Mouse (Mus musculus): ENCODE data around the gene Sod2. TPM values are rescaled to one million over a fixed set of nuclear protein-coding genes. Genes with fewer than 3 reads are reported as not detected.
"Not testable (repeated sequence)": the region's sequence is repeated elsewhere in the genome, so short reads cannot be mapped to it uniquely, and the experiment has no call there.

Gene Sod2
- polyA plus RNA-seq (2012; rRNA removed) = 40.4 and 105 TPM in 2 replicates
- 135 and 136 TPM in 2 replicates for polyA plus RNA-seq (2014; fragmentation: Nextera tagmentation; extraction: Ambion mirVana)

DNA sequence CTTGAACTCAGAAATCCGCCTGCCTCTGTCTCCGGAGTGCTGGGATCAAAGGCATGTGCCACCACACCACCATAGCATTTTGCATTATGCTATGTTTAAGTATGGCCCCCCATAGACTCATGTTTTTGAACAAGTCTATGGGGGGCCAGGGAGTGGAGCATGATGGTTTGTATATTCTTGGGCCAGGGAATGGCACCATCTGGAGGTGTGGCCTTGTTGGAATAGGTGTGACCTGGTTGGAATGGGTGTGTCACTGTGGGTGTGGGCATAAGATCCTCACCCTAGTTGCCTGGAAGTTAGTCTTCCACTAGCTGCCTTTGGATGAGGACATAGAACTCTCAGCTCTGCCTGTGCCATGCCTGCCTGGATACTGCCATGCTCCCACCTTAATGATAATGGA, at the start of gene Sod2:
Gene Sod2, plus strand, starts transcription at position 301 of the 400 bp plus-strand sequence.
- peak within 1 kb of the TSS; percentile 79 for H3K4me2 ChIP-seq (ENCODE audit: low read depth)
- H3K9me3 ChIP-seq (ENCODE audit: control insufficient read depth, low read length); H3K27ac ChIP-seq; DNase-seq (ENCODE audit: low read depth in 3 of 3, low spot score in 3 of 3); H3K27me3 ChIP-seq (ENCODE audit: control insufficient read depth, insufficient read depth, low read length); ATAC-seq (ENCODE audit: insufficient read depth); H3K36me3 ChIP-seq (replicated peaks; ENCODE audit: control insufficient read depth, insufficient read depth, low read depth): not testable (repeated sequence)
- peak within 1 kb of the TSS; percentile 51 for H3K9ac ChIP-seq (replicated peaks)
- 98% methylated on average over 2 of the region's 2 CpGs for WGBS (ENCODE audit: insufficient replicate concordance)
- peaks cover 10 to 16% of the 10 kb centered on the region in 2 experiments for H3K4me1 ChIP-seq (replicated peaks; ENCODE audit: control insufficient read depth in 2 of 2, insufficient read depth in 2 of 2, low read length in 1 of 2)
- H3K4me3 ChIP-seq (ENCODE audit: insufficient read depth in 1 of 2, low read depth in 2 of 2, low read length in 2 of 2) = peak within 1 kb of the TSS; percentile 31 to 85; a peak in 3 of 4 replicates

GRCm38 (mm10) chr17:12959377-12959776, 47.3 kb upstream of the Sod2 start:
- H3K4me2 ChIP-seq (ENCODE audit: low read depth); DNase-seq (ENCODE audit: low read depth in 3 of 3, low spot score in 3 of 3); ATAC-seq (ENCODE audit: insufficient read depth); H3K27ac ChIP-seq; H3K9me3 ChIP-seq (ENCODE audit: control insufficient read depth, low read length); H3K36me3 ChIP-seq (replicated peaks; ENCODE audit: control insufficient read depth, insufficient read depth, low read depth); H3K4me1 ChIP-seq (replicated peaks; ENCODE audit: control insufficient read depth in 2 of 2, insufficient read depth in 2 of 2, low read length in 1 of 2); H3K27me3 ChIP-seq (ENCODE audit: control insufficient read depth, insufficient read depth, low read length); H3K9ac ChIP-seq (replicated peaks): not testable (repeated sequence)
- H3K4me3 ChIP-seq (ENCODE audit: insufficient read depth in 1 of 2, low read depth in 2 of 2, low read length in 2 of 2) = peak overlapping the region in 1 of 2 experiments; percentile 28; a peak in 2 of 4 replicates
- WGBS (ENCODE audit: insufficient replicate concordance) = 29% methylated on average over 1 of the region's 2 CpGs

- WGBS (ENCODE audit: insufficient replicate concordance) = under 1% methylated on average over 35 of the region's 42 CpGs
- Histone ChIP-seq H3K9ac (replicated peaks) (peak within 1 kb of the TSS; percentile 31), H3K4me3 (ENCODE audit: insufficient read depth in 1 of 2, low read depth in 2 of 2, low read length in 2 of 2) (peak within 1 kb of the TSS; percentile 65 to 84), H3K36me3 (replicated peaks; ENCODE audit: control insufficient read depth, insufficient read depth, low read depth) (0 out of 2 replicates have a peak, but pooled peaks cover 4% of the 10 kb centered on the region), H3K27me3 (ENCODE audit: control insufficient read depth, insufficient read depth, low read length) (no peaks in the 10 kb centered on the region), H3K4me2 (ENCODE audit: low read depth) (peak within 1 kb of the TSS; percentile 90), H3K9me3 (ENCODE audit: control insufficient read depth, low read length) (no peaks in the 10 kb centered on the region), H3K4me1 (replicated peaks; ENCODE audit: control insufficient read depth in 2 of 2, insufficient read depth in 2 of 2, low read length in 1 of 2) (peaks cover 5 to 8% of the 10 kb centered on the region in 2 experiments), H3K27ac (peak within 1 kb of the TSS; percentile 42)
- ATAC-seq (ENCODE audit: insufficient read depth) (peak; percentile 99), DNase-seq (ENCODE audit: low read depth in 3 of 3, low spot score in 3 of 3) (peak; percentile 84 to 87 (median 85))
- no peak for TF ChIP-seq CTCF (IDR thresholded peaks at IDR 0.05; ENCODE audit: low read depth)
- no peak for TF ChIP-seq EP300 (IDR thresholded peaks at IDR 0.05; ENCODE audit: low read depth)
Observed at GRCm38 (mm10) chr17:12960331-12960873, 46.2 kb upstream of the Sod2 start, which contains the start of gene Acat2. Gene Acat2, minus strand, starts transcription at chr17:12960747.

DNA sequence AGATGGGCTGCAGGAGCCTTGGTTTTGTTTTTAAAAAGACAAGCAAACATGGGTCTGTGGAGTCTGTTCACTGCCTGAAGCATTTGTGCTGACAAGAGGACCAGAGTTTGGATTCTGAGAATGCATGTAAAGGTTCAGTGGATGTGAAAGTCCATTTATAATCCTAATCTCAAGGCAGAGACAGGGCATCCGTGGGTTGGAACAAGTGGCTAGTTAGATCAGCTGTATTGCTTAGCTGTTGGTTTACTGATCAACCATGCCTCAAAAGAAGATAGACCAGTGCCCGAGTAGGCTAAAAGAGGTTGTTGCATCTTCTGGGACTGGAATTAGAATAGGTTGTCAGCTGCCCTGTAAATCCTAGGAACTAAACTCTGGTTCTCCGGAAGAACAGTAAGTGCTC, 43.2 kb upstream of the Sod2 start:
- ATAC-seq (ENCODE audit: insufficient read depth) (no peak), DNase-seq (ENCODE audit: low read depth in 3 of 3, low spot score in 3 of 3) (no peak)
- Histone ChIP-seq H3K4me1 (replicated peaks; ENCODE audit: control insufficient read depth in 2 of 2, insufficient read depth in 2 of 2, low read length in 1 of 2) (peaks cover 5 to 8% of the 10 kb centered on the region in 2 experiments), H3K4me2 (ENCODE audit: low read depth) (no peak overlapping the region), H3K9me3 (ENCODE audit: control insufficient read depth, low read length) (no peaks in the 10 kb centered on the region), H3K9ac (replicated peaks) (no peak overlapping the region), H3K36me3 (replicated peaks; ENCODE audit: control insufficient read depth, insufficient read depth, low read depth) (peaks cover 26% of the 10 kb centered on the region), H3K27me3 (ENCODE audit: control insufficient read depth, insufficient read depth, low read length) (no peaks in the 10 kb centered on the region), H3K27ac (no peak overlapping the region), H3K4me3 (ENCODE audit: insufficient read depth in 1 of 2, low read depth in 2 of 2, low read length in 2 of 2) (no peak overlapping the region)
- TF ChIP-seq EP300 (IDR thresholded peaks at IDR 0.05; ENCODE audit: low read depth) (no peak), CTCF (IDR thresholded peaks at IDR 0.05; ENCODE audit: low read depth) (no peak)
- WGBS (ENCODE audit: insufficient replicate concordance) = 55% methylated on average over 3 of the region's 3 CpGs

GRCm38 (mm10) chr17:12967173-12967572, 39.5 kb upstream of the Sod2 start:
- Histone ChIP-seq H3K27ac (no peak overlapping the region), H3K27me3 (ENCODE audit: control insufficient read depth, insufficient read depth, low read length) (no peaks in the 10 kb centered on the region), H3K36me3 (replicated peaks; ENCODE audit: control insufficient read depth, insufficient read depth, low read depth) (peaks cover 31% of the 10 kb centered on the region), H3K4me1 (replicated peaks; ENCODE audit: control insufficient read depth in 2 of 2, insufficient read depth in 2 of 2, low read length in 1 of 2) (no peaks in the 10 kb centered on the region), H3K4me3 (ENCODE audit: insufficient read depth in 1 of 2, low read depth in 2 of 2, low read length in 2 of 2) (no peak overlapping the region), H3K9me3 (ENCODE audit: control insufficient read depth, low read length) (no peaks in the 10 kb centered on the region), H3K9ac (replicated peaks) (no peak overlapping the region), H3K4me2 (ENCODE audit: low read depth) (no peak overlapping the region)
- WGBS (ENCODE audit: insufficient replicate concordance) = 79% methylated on average over 2 of the region's 2 CpGs
- no peak for TF ChIP-seq EP300 (IDR thresholded peaks at IDR 0.05; ENCODE audit: low read depth)
- TF ChIP-seq CTCF (IDR thresholded peaks at IDR 0.05; ENCODE audit: low read depth) = no peak
- ATAC-seq (ENCODE audit: insufficient read depth) (no peak), DNase-seq (ENCODE audit: low read depth in 3 of 3, low spot score in 3 of 3) (no peak)
